Comparison of ENCODE assay signal across 31 mouse cellular contexts in genomic region chr15:27328441-27328840, GRCm38 (mm10).
DNase-seq lines count a peak whose midpoint lies in the region; ATAC-seq lines count a peak whose summit lies in the region.
"Had no signal": no experiment of that assay in that cellular context is flagged by ENCODE, and none has a peak within 500 bp of the region (broad histone marks: within the 10 kb centered on the region; RNA-seq: fewer than 3 reads in every experiment).

No protein-coding gene starts in this region.

- H3K4me2 ChIP-seq in forebrain, embryonic 14.5 days (ENCODE audit: low read length): no peak overlapping the region
- no peak overlapping the region for H3K4me2 ChIP-seq in forebrain, embryonic 11.5 days (ENCODE audit: low read depth, low read length, severe bottlenecking)
- H3K4me2 ChIP-seq in hindbrain, embryonic 16.5 days (ENCODE audit: low read length): no peak overlapping the region
- no peak overlapping the region for H3K4me2 ChIP-seq in hindbrain, embryonic 12.5 days (replicated peaks)
- H3K4me2 ChIP-seq: embryonic facial prominence, embryonic 13.5 days; heart, embryonic 13.5 days; limb, embryonic 15.5 days; liver, embryonic 13.5 days; stomach, embryonic 15.5 days had no signal

- H3K9ac ChIP-seq in forebrain, embryonic 14.5 days (ENCODE audit: low read length): no peak overlapping the region; the same call in 1 of the 2 replicates
- no peak overlapping the region for H3K9ac ChIP-seq in forebrain, embryonic 11.5 days (ENCODE audit: low read length)
- no peak overlapping the region for H3K9ac ChIP-seq in hindbrain, embryonic 16.5 days (ENCODE audit: low read depth, low read length)
- no peak overlapping the region for H3K9ac ChIP-seq in hindbrain, embryonic 12.5 days
- H3K9ac ChIP-seq: embryonic facial prominence, embryonic 13.5 days; heart, embryonic 13.5 days; limb, embryonic 15.5 days; liver, embryonic 13.5 days; stomach, embryonic 15.5 days had no signal

- no peak overlapping the region for H3K27ac ChIP-seq in forebrain, embryonic 14.5 days (ENCODE audit: low read depth, low read length)
- no peak overlapping the region for H3K27ac ChIP-seq in forebrain, embryonic 11.5 days (ENCODE audit: low read depth, low read length)
- H3K27ac ChIP-seq in hindbrain, embryonic 16.5 days (ENCODE audit: low read depth, low read length): no peak overlapping the region
- H3K27ac ChIP-seq in hindbrain, embryonic 12.5 days: no peak overlapping the region
- H3K27ac ChIP-seq: embryonic facial prominence, embryonic 13.5 days; forebrain, embryonic 10.5 days; gastrocnemius, adult 2 months; heart, adult 2 months; heart, embryonic 13.5 days; limb, embryonic 10.5 days; limb, embryonic 15.5 days; liver, embryonic 13.5 days; macrophage; stomach, embryonic 15.5 days had no signal

- WGBS in forebrain, embryonic 14.5 days: 84% methylated on average over 2 of the region's 2 CpGs
- 90% methylated on average over 2 of the region's 2 CpGs for WGBS in forebrain, embryonic 11.5 days
- 62% methylated on average over 2 of the region's 2 CpGs for WGBS in hindbrain, embryonic 16.5 days
- WGBS in hindbrain, embryonic 12.5 days: 86% methylated on average over 2 of the region's 2 CpGs

- no peak for ATAC-seq in forebrain, embryonic 14.5 days
- no peak for ATAC-seq in forebrain, embryonic 11.5 days (replicated peaks; ENCODE audit: low FRiP score)
- ATAC-seq in hindbrain, embryonic 16.5 days: peak; percentile 72
- ATAC-seq in hindbrain, embryonic 12.5 days (ENCODE audit: low FRiP score): no peak
- ATAC-seq: inflammation-experienced regulatory T-cells, adult 6 months had no signal

- no peaks in the 10 kb centered on the region for H3K27me3 ChIP-seq in forebrain, embryonic 14.5 days (replicated peaks; ENCODE audit: control insufficient read depth, insufficient read depth, low read length)
- H3K27me3 ChIP-seq in forebrain, embryonic 11.5 days (ENCODE audit: control insufficient read depth, insufficient read depth, low read length): no peaks in the 10 kb centered on the region
- no peaks in the 10 kb centered on the region for H3K27me3 ChIP-seq in hindbrain, embryonic 16.5 days (replicated peaks; ENCODE audit: control insufficient read depth, insufficient read depth, low read length)
- no peaks in the 10 kb centered on the region for H3K27me3 ChIP-seq in hindbrain, embryonic 12.5 days
- H3K27me3 ChIP-seq: embryonic facial prominence, embryonic 13.5 days; heart, embryonic 13.5 days; limb, embryonic 15.5 days; liver, embryonic 13.5 days; stomach, embryonic 15.5 days had no signal

- no peaks in the 10 kb centered on the region for H3K9me3 ChIP-seq in forebrain, embryonic 14.5 days (replicated peaks; ENCODE audit: control insufficient read depth, low read length)
- no peaks in the 10 kb centered on the region for H3K9me3 ChIP-seq in forebrain, embryonic 11.5 days (ENCODE audit: control insufficient read depth, low read length)
- no peaks in the 10 kb centered on the region for H3K9me3 ChIP-seq in hindbrain, embryonic 16.5 days (ENCODE audit: control insufficient read depth, low read length)
- H3K9me3 ChIP-seq in hindbrain, embryonic 12.5 days (replicated peaks): no peaks in the 10 kb centered on the region
- H3K9me3 ChIP-seq: embryonic facial prominence, embryonic 13.5 days; forebrain, embryonic 10.5 days; G1E; heart, embryonic 13.5 days; limb, embryonic 10.5 days; limb, embryonic 15.5 days; liver, embryonic 13.5 days; stomach, embryonic 15.5 days had no signal

- DNase-seq in forebrain, embryonic 14.5 days (ENCODE audit: low spot score): peak; percentile 30
- DNase-seq in forebrain, embryonic 11.5 days (ENCODE audit: low spot score): no peak
- peak; percentile 11 to 27 for DNase-seq in layer of hippocampus, postnatal 14 days (ENCODE audit: low spot score in 2 of 2)
- DNase-seq in layer of hippocampus, postnatal 36 days: no peak
- peak; percentile 47 to 64 for DNase-seq in right cerebral cortex, postnatal 10 days (ENCODE audit: low spot score in 2 of 2)
- no peak for DNase-seq in right cerebral cortex, postnatal 36 days (ENCODE audit: low spot score in 2 of 2)
- DNase-seq: adrenal gland, adult 8-10 months; cerebellum, adult 11 months; cerebellum, postnatal 10 days; gastrocnemius, adult 2 months; gastrocnemius, postnatal 36 days; heart, adult 2 months; heart, postnatal 10 days; kidney, adult 11 months; kidney, postnatal 14 days; liver, embryonic 13.5 days; lung, adult 18-20 months; lung, postnatal 10 days; right cerebral cortex, postnatal 14 days; thymus, postnatal 14 days had no signal

- no peaks in the 10 kb centered on the region for H3K36me3 ChIP-seq in forebrain, embryonic 14.5 days (ENCODE audit: control insufficient read depth, insufficient read depth, low read length)
- no peaks in the 10 kb centered on the region for H3K36me3 ChIP-seq in forebrain, embryonic 11.5 days (ENCODE audit: control insufficient read depth, insufficient read depth, low read length)
- H3K36me3 ChIP-seq in hindbrain, embryonic 16.5 days (ENCODE audit: control insufficient read depth, insufficient read depth, low read length): no peaks in the 10 kb centered on the region
- no peaks in the 10 kb centered on the region for H3K36me3 ChIP-seq in hindbrain, embryonic 12.5 days
- H3K36me3 ChIP-seq: embryonic facial prominence, embryonic 13.5 days; forebrain, embryonic 10.5 days; G1E; heart, embryonic 13.5 days; limb, embryonic 10.5 days; limb, embryonic 15.5 days; liver, embryonic 13.5 days; stomach, embryonic 15.5 days had no signal

- H3K4me3 ChIP-seq in forebrain, embryonic 14.5 days (ENCODE audit: low read depth, low read length): no peak overlapping the region
- no peak overlapping the region for H3K4me3 ChIP-seq in forebrain, embryonic 11.5 days (ENCODE audit: low read depth, low read length)
- no peak overlapping the region for H3K4me3 ChIP-seq in hindbrain, embryonic 16.5 days (ENCODE audit: low read length)
- no peak overlapping the region for H3K4me3 ChIP-seq in hindbrain, embryonic 12.5 days
- H3K4me3 ChIP-seq: embryonic facial prominence, embryonic 13.5 days; forebrain, embryonic 10.5 days; gastrocnemius, adult 2 months; heart, adult 2 months; heart, embryonic 13.5 days; limb, embryonic 10.5 days; limb, embryonic 15.5 days; liver, embryonic 13.5 days; stomach, embryonic 15.5 days had no signal

- H3K4me1 ChIP-seq in forebrain, embryonic 14.5 days (ENCODE audit: control insufficient read depth, insufficient read depth, low read length): no peaks in the 10 kb centered on the region
- no peaks in the 10 kb centered on the region for H3K4me1 ChIP-seq in forebrain, embryonic 11.5 days (replicated peaks; ENCODE audit: control insufficient read depth, insufficient read depth, low read length)
- H3K4me1 ChIP-seq in hindbrain, embryonic 16.5 days (ENCODE audit: control insufficient read depth, insufficient read depth, low read depth, low read length): peaks cover 11% of the 10 kb centered on the region
- H3K4me1 ChIP-seq in hindbrain, embryonic 12.5 days: 0 out of 2 replicates have a peak, but pooled peaks cover 5% of the 10 kb centered on the region
- H3K4me1 ChIP-seq: forebrain, embryonic 10.5 days; limb, embryonic 10.5 days; liver, embryonic 13.5 days; stomach, embryonic 15.5 days had no signal

Comparison
In these comparisons a context has a peak if more than half of its experiments do, and no peak if none do; other contexts are left out.
1. DNase-seq: peak in forebrain, embryonic 14.5 days (single experiment), layer of hippocampus, postnatal 14 days (2 of 2) and right cerebral cortex, postnatal 10 days (2 of 2); none in forebrain, embryonic 11.5 days (single experiment), layer of hippocampus, postnatal 36 days (0 of 2) and right cerebral cortex, postnatal 36 days (0 of 2).